Mouse (Mus musculus) small intestine, adult 2 months (tissue): ENCODE results near the gene Psd4.

Experiments used
- CTCF ChIP-seq: fragments of 200-500 bp; IDR thresholded peaks from 2 replicates; pipeline ENCODE4 v1.5.1; 2012; ENCODE audit warnings: low read depth, mild to moderate bottlenecking, control low read depth, inconsistent platforms, low read length, moderate library complexity, mixed read lengths; ENCODE audit not compliant: insufficient replicate concordance, insufficient read length; ENCODE audit errors: extremely low read depth
- POLR2A ChIP-seq: fragments of 200-500 bp; IDR thresholded peaks from 2 replicates; pipeline ENCODE4 v1.6.1; 2012; ENCODE audit warnings: low read depth, mild to moderate bottlenecking, control low read depth, inconsistent platforms, low read length, moderate library complexity

- TF ChIP-seq POLR2A (no peak), CTCF (no peak)
These were observed 75.0 kb downstream of the Psd4 start for GRCm38 (mm10) chr2:24442303-24442925.
